Mouse (Mus musculus) cortical plate, adult 2 months (tissue): ENCODE measurements at regions not wholly inside any gene's neighbourhood (a gene's known extent, or its start where the extent isn't known, plus 50 kb on each side); places are given as distances from the start of the nearest gene placed in this dataset.

Source experiments
- CTCF ChIP-seq: fragments of 200-500 bp; IDR thresholded peaks from 2 replicates; pipeline ENCODE4 v1.5.1; 2011; ENCODE audit warnings: mild to moderate bottlenecking, control low read depth, low read length; ENCODE audit not compliant: insufficient read depth; ENCODE audit errors: extremely low read depth
- POLR2A ChIP-seq: fragments of 200-500 bp; IDR thresholded peaks from 2 replicates; pipeline ENCODE4 v1.6.1; 2011; ENCODE audit warnings: mild to moderate bottlenecking, low read length, control low read depth; ENCODE audit not compliant: insufficient read depth; ENCODE audit errors: extremely low read depth

DNA sequence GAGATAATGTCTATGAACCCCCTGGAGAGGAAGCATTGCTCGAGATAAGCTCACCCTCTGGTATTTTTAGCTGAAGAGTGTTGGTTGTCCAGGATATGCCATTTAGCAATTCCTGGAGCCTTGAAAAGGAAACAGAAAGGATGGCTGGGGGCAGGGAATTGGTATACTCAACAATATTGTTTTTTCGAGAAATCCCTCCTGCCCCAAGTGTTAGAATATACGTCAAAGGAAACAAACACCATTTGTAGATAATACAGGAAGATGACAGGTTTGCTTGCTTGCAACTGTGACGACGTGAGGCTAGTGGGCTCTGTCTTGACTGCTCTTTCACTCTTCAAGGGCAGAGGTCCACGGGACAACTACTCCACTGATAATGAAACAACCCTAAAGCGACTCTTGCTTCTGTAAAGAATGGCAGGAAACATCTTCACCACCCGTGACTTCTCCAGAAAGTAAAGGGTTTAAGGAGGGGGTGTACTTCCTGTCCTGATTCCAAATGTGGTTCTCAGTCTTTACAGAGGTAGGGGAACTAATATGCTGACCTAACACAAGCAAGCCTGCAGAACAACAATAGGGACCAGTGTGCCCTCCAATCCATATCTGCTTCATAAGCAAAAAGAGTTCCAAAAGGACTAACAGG, 270.3 kb downstream of the Ets1 start:
- TF ChIP-seq CTCF: no peak
- no peak for TF ChIP-seq POLR2A
